Comparison of ENCODE assay signal across 8 mouse cellular contexts in genomic region chr2:60209703-60210651, GRCm38 (mm10). TPM values are rescaled to one million over a fixed set of nuclear protein-coding genes. Genes with fewer than 3 reads are reported as not detected.
DNase-seq lines count a peak whose midpoint lies in the region; ATAC-seq and TF ChIP-seq lines count a peak whose summit lies in the region.

Gene Baz2b, minus strand, starts transcription at chr2:60209839.
Gene March7, plus strand, starts transcription at chr2:60209887.

- peak within 1 kb of the TSS; percentile 99 for H3K27ac ChIP-seq in cortical plate, adult 2 months (ENCODE audit: insufficient read depth, low read length)
- H3K27ac ChIP-seq in hindbrain, postnatal 0 days: peak within 1 kb of the TSS; percentile 92
- peak within 1 kb of the TSS; percentile 95 for H3K27ac ChIP-seq in left cerebral cortex, adult 2 months
- peak within 1 kb of the TSS; percentile 67 for H3K27ac ChIP-seq in macrophage

- H3K4me3 ChIP-seq in cortical plate, adult 2 months (ENCODE audit: insufficient read depth, low read length): peak within 1 kb of the TSS; percentile 99
- peak within 1 kb of the TSS; percentile 88 for H3K4me3 ChIP-seq in hindbrain, postnatal 0 days (ENCODE audit: low read length)
- H3K4me3 ChIP-seq in left cerebral cortex, adult 2 months: peak within 1 kb of the TSS; percentile 85
- peak within 1 kb of the TSS; percentile 83 for H3K4me3 ChIP-seq in macrophage (ENCODE audit: inconsistent target)

- under 1% methylated on average over 84 of the region's 109 CpGs for WGBS in hindbrain, postnatal 0 days
- under 1% methylated on average over 82 of the region's 109 CpGs for WGBS in macrophage (ENCODE audit: missing documents)

- ATAC-seq in hindbrain, postnatal 0 days: peak; percentile 94

- H3K4me1 ChIP-seq in cortical plate, adult 2 months (ENCODE audit: control insufficient read depth, insufficient read depth, low read length): peaks cover 10% of the 10 kb centered on the region
- H3K4me1 ChIP-seq in hindbrain, postnatal 0 days (ENCODE audit: insufficient read depth, low read length): peaks cover 24% of the 10 kb centered on the region; the same call in 1 of the 2 replicates

- H3K79me2 ChIP-seq in macrophage (ENCODE audit: inconsistent target): peaks cover 65% of the 10 kb centered on the region

- H3K9me3 ChIP-seq in hindbrain, postnatal 0 days (ENCODE audit: low read length): no peaks in the 10 kb centered on the region

- peak within 1 kb of the TSS; percentile 97 for H3K9ac ChIP-seq in hindbrain, postnatal 0 days (replicated peaks; ENCODE audit: low read length)

- peak within 1 kb of the TSS; percentile 80 for H3K4me2 ChIP-seq in hindbrain, postnatal 0 days (ENCODE audit: low read depth, low read length)

- peak; percentile 87 for DNase-seq in adipocyte (ENCODE audit: low spot score)
- peak; percentile 74 to 83 for DNase-seq in gastrocnemius, adult 8-10 months (ENCODE audit: low spot score in 2 of 2)
- DNase-seq in hindbrain, postnatal 0 days (ENCODE audit: low spot score): peak; percentile 95
- DNase-seq in left cerebral cortex, adult 2 months (ENCODE audit: extremely low spot score in 1 of 2, low spot score in 2 of 2): peak; percentile 88 to 90
- DNase-seq in retina, postnatal 7 days (ENCODE audit: low read depth, low spot score): peak; percentile 88
- peak; percentile 73 to 81 for DNase-seq in urinary bladder, adult 18-20 months (ENCODE audit: low spot score in 2 of 2)

- TF ChIP-seq CTCF in cortical plate, adult 2 months (IDR thresholded peaks at IDR 0.05; ENCODE audit: extremely low read depth, insufficient read depth, low read length): no peak
- TF ChIP-seq CTCF in hindbrain, postnatal 0 days (IDR thresholded peaks at IDR 0.05; ENCODE audit: low read depth): no peak
- TF ChIP-seq CTCF in left cerebral cortex, adult 2 months (IDR thresholded peaks at IDR 0.05): peak; percentile 36

- no peaks in the 10 kb centered on the region for H3K27me3 ChIP-seq in hindbrain, postnatal 0 days (ENCODE audit: insufficient read depth, low read length)

- intact Hi-C loops in left cerebral cortex, adult 2 months (cut with DNase I): loop anchor here (2.0 to 10.0 kb wide), 6 partner anchors 37 to 675 kb away; partner anchors contain the start of gene Cd302

- H3K36me3 ChIP-seq in hindbrain, postnatal 0 days (ENCODE audit: insufficient read depth, low read length): no peaks in the 10 kb centered on the region
- no peaks in the 10 kb centered on the region for H3K36me3 ChIP-seq in macrophage (ENCODE audit: inconsistent target)

- no peak for TF ChIP-seq POLR2A in cortical plate, adult 2 months (IDR thresholded peaks at IDR 0.05; ENCODE audit: extremely low read depth, insufficient read depth, low read length)

RNA-seq across cellular contexts. Expression of gene Baz2b, which starts in this region (rescaled TPM):
- 26.5 and 31.1 TPM in 2 replicates for polyA plus RNA-seq in cortical plate, adult 2 months (2012; rRNA removed)
- 10 to 100 TPM; 26.3 to 36.8 (median 31.6) TPM for total RNA-seq in gastrocnemius, adult 8-10 months (2022)
- total RNA-seq in hindbrain, postnatal 0 days (2014; rRNA removed): 62.3 and 79.4 TPM in 2 replicates
- polyA plus RNA-seq in hindbrain, postnatal 0 days (2015; fragmentation: Nextera tagmentation; extraction: Ambion mirVana): 71.3 and 74.7 TPM in 2 replicates
- 10 to 100 TPM; 64.2 to 67.9 TPM for total RNA-seq in left cerebral cortex, adult 2 months (2021)
- 100 to 1,000 TPM; 411 to 897 (median 475) TPM for total RNA-seq in macrophage (2018; cell fraction: chromatin; rRNA removed)
- total RNA-seq in macrophage (2018; cell fraction: cytosol; rRNA removed): 10 to 100 TPM; 36.5 to 69.0 (median 50.0) TPM
- total RNA-seq in macrophage (2018; cell fraction: nucleus; rRNA removed): 100 to 1,000 TPM; 161 to 515 (median 250) TPM
- 22.8 to 37.7 TPM (median 32.3 TPM) in 3 replicates for polyA plus RNA-seq in macrophage (2018)

RNA-seq across cellular contexts. Expression of gene March7, which starts in this region (rescaled TPM):
- 34.8 and 40.2 TPM in 2 replicates for polyA plus RNA-seq in cortical plate, adult 2 months (2012; rRNA removed)
- 10 to 100 TPM; 24.5 to 38.2 (median 30.4) TPM for total RNA-seq in gastrocnemius, adult 8-10 months (2022)
- 57.5 and 77.2 TPM in 2 replicates for total RNA-seq in hindbrain, postnatal 0 days (2014; rRNA removed)
- polyA plus RNA-seq in hindbrain, postnatal 0 days (2015; fragmentation: Nextera tagmentation; extraction: Ambion mirVana): 79.4 and 81.2 TPM in 2 replicates
- total RNA-seq in left cerebral cortex, adult 2 months (2021): 10 to 100 TPM; 60.3 to 60.7 TPM
- total RNA-seq in macrophage (2018; cell fraction: chromatin; rRNA removed): 100 to 1,000 TPM; 192 to 503 (median 288) TPM
- total RNA-seq in macrophage (2018; cell fraction: cytosol; rRNA removed): 10 to 100 TPM; 33.5 to 60.6 (median 41.9) TPM
- total RNA-seq in macrophage (2018; cell fraction: nucleus; rRNA removed): 100 to 1,000 TPM; 107 to 319 (median 174) TPM
- 36.4 to 41.1 TPM (median 40.1 TPM) in 3 replicates for polyA plus RNA-seq in macrophage (2018)

Comparison
In these comparisons a context has a peak if more than half of its experiments do, and no peak if none do; other contexts are left out.
1. Peak in every context shown above with its lines: DNase-seq, ATAC-seq, H3K4me3 ChIP-seq and H3K27ac ChIP-seq.